Mouse (Mus musculus): ENCODE data around the gene Hyal3. TPM values are rescaled to one million over a fixed set of nuclear protein-coding genes. Genes with fewer than 3 reads are reported as not detected.
A peak's percentile ranks its signal among the peaks of the same experiment; 100 is the strongest.

Gene Hyal3
- polyA plus RNA-seq, 2 experiments: 1.2 to 1.4 TPM

DNA sequence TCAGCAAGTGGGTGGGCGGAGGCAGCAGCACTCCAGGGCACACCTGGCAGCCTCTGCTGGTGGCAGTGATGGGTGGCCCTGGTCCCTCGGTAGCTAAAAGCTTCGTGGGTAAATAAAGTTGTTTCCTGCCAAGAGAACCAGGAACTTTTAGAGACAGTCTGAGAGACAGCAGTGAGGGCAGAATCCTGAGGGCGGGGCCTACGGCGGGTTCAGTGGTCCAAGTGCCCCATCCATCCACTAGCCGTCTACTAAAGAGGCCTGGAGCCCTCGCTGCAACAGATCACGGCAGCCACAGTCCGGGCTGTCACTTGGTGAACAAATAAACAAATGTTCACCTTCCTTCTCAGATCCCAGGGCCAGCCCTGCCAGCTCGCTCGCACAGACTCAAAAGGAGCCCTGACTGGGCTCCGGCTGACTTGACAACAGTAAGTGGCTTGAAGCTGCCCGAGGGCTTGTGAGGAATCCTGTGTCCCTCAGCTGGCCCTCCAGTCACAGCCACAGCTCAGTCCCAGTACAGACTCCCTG, 49.3 kb downstream of the Hyal3 start:
- H3K27me3 ChIP-seq (ENCODE audit: control insufficient read depth, insufficient read depth, low read length): no peaks in the 10 kb centered on the region
- no peaks in the 10 kb centered on the region for H3K9me3 ChIP-seq (ENCODE audit: control insufficient read depth, low read length)
- peaks cover 19% of the 10 kb centered on the region for H3K36me3 ChIP-seq (ENCODE audit: control insufficient read depth, insufficient read depth, low read length)
- no peak for DNase-seq (ENCODE audit: low spot score)
- peak overlapping the region; percentile 15 for H3K4me3 ChIP-seq (replicated peaks; ENCODE audit: low read length)
- 18% methylated on average over 12 of the region's 14 CpGs for WGBS
- H3K4me1 ChIP-seq (ENCODE audit: control insufficient read depth, insufficient read depth, low read length): peaks cover 62% of the 10 kb centered on the region
- peak overlapping the region; percentile 74 for H3K27ac ChIP-seq (replicated peaks; ENCODE audit: low read depth, low read length)
- TF ChIP-seq POLR2A (IDR thresholded peaks at IDR 0.05; ENCODE audit: borderline replicate concordance, extremely low read depth, insufficient read depth, insufficient read length): no peak
- H3K4me2 ChIP-seq (replicated peaks; ENCODE audit: low read depth, low read length, severe bottlenecking): peak overlapping the region; percentile 35
- no peak for ATAC-seq (ENCODE audit: low FRiP score, low read depth)
- H3K9ac ChIP-seq (ENCODE audit: low read depth, low read length, severe bottlenecking): peak overlapping the region; percentile 36

DNA sequence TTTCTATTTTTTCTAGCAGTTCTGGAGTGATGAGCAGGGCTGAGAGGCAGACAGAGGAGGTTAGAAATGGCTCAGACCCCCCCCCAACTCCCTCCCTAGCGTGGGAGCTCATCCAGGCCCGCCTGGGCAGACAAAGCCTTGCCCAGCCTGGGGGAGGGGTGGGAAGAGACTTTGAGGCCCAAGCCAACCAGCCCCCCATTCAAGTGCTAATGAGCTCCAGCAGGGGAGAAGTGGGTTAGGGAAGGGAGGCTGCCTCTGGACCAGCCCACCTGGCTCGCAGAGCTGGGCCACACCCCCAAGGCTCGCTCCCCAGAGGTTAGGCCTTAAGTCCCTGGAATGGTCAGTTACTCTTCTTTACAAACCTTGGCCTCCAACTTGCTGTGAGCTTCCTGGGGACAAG, 50.0 kb downstream of the Hyal3 start:
- ATAC-seq (ENCODE audit: low FRiP score, low read depth) (no peak), DNase-seq (ENCODE audit: low spot score) (no peak)
- no peaks in the 10 kb centered on the region for H3K9me3 ChIP-seq (ENCODE audit: control insufficient read depth, low read length)
- H3K27me3 ChIP-seq (ENCODE audit: control insufficient read depth, insufficient read depth, low read length): no peaks in the 10 kb centered on the region
- peak overlapping the region; percentile 15; the same call in 1 of the 2 replicates for H3K4me3 ChIP-seq (replicated peaks; ENCODE audit: low read length)
- peaks cover 64% of the 10 kb centered on the region for H3K4me1 ChIP-seq (ENCODE audit: control insufficient read depth, insufficient read depth, low read length)
- H3K27ac ChIP-seq (replicated peaks; ENCODE audit: low read depth, low read length): peak overlapping the region; percentile 74
- WGBS: 11% methylated on average over 4 of the region's 4 CpGs
- TF ChIP-seq POLR2A (IDR thresholded peaks at IDR 0.05; ENCODE audit: borderline replicate concordance, extremely low read depth, insufficient read depth, insufficient read length): no peak
- peak overlapping the region; percentile 36 for H3K9ac ChIP-seq (ENCODE audit: low read depth, low read length, severe bottlenecking)
- peaks cover 14% of the 10 kb centered on the region for H3K36me3 ChIP-seq (ENCODE audit: control insufficient read depth, insufficient read depth, low read length)
- H3K4me2 ChIP-seq (replicated peaks; ENCODE audit: low read depth, low read length, severe bottlenecking): peak overlapping the region; percentile 35

DNA sequence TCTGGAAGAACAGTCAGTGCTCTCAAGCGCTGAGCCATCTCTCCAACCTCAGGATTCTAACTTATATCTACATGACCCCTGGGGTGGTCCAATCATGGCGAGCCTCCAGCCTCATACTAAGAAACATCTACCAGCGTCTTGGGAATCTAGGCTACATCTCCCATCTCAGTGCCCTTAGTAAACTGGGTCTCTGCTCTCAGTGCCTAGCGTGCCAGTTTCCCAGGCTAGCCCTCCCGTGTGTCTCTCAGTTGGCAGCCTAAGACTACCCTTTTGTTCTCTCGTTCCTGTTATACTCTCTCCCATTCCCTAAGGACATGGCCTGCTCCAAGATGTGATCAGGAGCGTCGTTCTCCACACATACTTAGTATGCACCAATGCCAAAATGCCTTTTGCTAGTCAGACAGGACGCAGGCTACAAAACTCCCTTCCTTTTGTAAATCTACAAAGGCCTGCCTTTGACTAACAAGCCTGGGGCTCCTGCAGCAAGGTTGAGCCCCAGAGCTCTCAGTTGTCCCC, 50.8 kb downstream of the Hyal3 start:
- no peak for TF ChIP-seq POLR2A (IDR thresholded peaks at IDR 0.05; ENCODE audit: borderline replicate concordance, extremely low read depth, insufficient read depth, insufficient read length)
- peak overlapping the region; percentile 74 for H3K27ac ChIP-seq (replicated peaks; ENCODE audit: low read depth, low read length)
- no peak for DNase-seq (ENCODE audit: low spot score)

DNA sequence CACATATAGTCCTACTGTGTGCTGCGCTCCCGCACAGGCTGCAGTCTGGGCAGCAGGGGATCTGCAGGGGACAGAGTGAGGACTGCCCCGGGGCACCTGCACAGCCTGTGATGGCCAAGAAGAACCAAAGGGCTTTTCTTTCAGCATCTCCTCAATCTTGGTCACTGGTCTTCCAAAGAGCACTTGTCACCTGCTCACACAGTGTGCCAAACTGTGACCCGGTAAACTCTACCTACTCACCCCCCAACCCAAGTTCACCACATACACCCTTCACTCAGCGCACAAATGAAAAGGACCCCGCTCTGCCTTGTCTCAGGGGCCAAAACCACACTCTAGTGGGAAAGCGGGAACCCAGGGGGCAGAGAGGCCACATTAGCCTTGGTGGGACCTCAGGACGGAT, 51.2 kb downstream of the Hyal3 start:
- H3K27ac ChIP-seq (replicated peaks; ENCODE audit: low read depth, low read length): peak overlapping the region; percentile 87; the same call in 1 of the 2 replicates
- no peak for ATAC-seq (ENCODE audit: low FRiP score, low read depth)
- no peak overlapping the region; the same call in 1 of the 2 replicates for H3K9ac ChIP-seq (ENCODE audit: low read depth, low read length, severe bottlenecking)
- peaks cover 9% of the 10 kb centered on the region for H3K36me3 ChIP-seq (ENCODE audit: control insufficient read depth, insufficient read depth, low read length)
- DNase-seq (ENCODE audit: low spot score): no peak
- H3K27me3 ChIP-seq (ENCODE audit: control insufficient read depth, insufficient read depth, low read length): no peaks in the 10 kb centered on the region
- no peak overlapping the region for H3K4me2 ChIP-seq (replicated peaks; ENCODE audit: low read depth, low read length, severe bottlenecking)
- peaks cover 60% of the 10 kb centered on the region for H3K4me1 ChIP-seq (ENCODE audit: control insufficient read depth, insufficient read depth, low read length)
- WGBS: 91% methylated on average over 8 of the region's 8 CpGs
- H3K9me3 ChIP-seq (ENCODE audit: control insufficient read depth, low read length): no peaks in the 10 kb centered on the region
- H3K4me3 ChIP-seq (replicated peaks; ENCODE audit: low read length): peak overlapping the region; percentile 70; the same call in 1 of the 2 replicates
- TF ChIP-seq POLR2A (IDR thresholded peaks at IDR 0.05; ENCODE audit: borderline replicate concordance, extremely low read depth, insufficient read depth, insufficient read length): no peak

More for the DNA sequence above, 50.8 kb downstream of the Hyal3 start:
- no peak overlapping the region for H3K4me2 ChIP-seq (replicated peaks; ENCODE audit: low read depth, low read length, severe bottlenecking)
- H3K36me3 ChIP-seq (ENCODE audit: control insufficient read depth, insufficient read depth, low read length): peaks cover 9% of the 10 kb centered on the region
- peaks cover 65% of the 10 kb centered on the region for H3K4me1 ChIP-seq (ENCODE audit: control insufficient read depth, insufficient read depth, low read length)
- H3K9me3 ChIP-seq (ENCODE audit: control insufficient read depth, low read length): no peaks in the 10 kb centered on the region
- H3K9ac ChIP-seq (ENCODE audit: low read depth, low read length, severe bottlenecking): no peak overlapping the region; the same call in 1 of the 2 replicates
- ATAC-seq (ENCODE audit: low FRiP score, low read depth): no peak
- no peaks in the 10 kb centered on the region for H3K27me3 ChIP-seq (ENCODE audit: control insufficient read depth, insufficient read depth, low read length)
- no peak overlapping the region for H3K4me3 ChIP-seq (replicated peaks; ENCODE audit: low read length)
- WGBS: 65% methylated on average over 9 of the region's 9 CpGs

DNA sequence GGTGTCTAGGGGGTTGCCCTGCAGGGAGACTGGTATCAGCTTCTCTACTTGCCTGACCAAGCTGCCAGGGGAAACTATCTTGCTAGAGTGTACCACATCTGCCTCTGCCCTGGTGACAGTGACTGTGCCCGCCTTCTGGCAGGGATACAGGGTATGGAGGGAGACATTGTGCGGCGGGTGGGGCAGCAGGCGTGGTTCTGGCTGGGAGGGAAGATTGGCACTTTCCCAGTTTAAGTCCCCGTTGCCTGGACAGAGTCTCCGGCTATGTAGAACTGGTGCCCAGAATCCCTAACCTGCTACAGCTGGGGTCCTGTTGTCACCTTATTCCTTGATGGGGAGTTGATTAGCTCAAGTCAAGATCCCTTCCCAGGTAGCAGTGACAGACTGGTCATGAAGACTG, 51.9 kb downstream of the Hyal3 start:
- Histone ChIP-seq H3K27ac (replicated peaks; ENCODE audit: low read depth, low read length) (peak overlapping the region; percentile 87), H3K4me2 (replicated peaks; ENCODE audit: low read depth, low read length, severe bottlenecking) (peak overlapping the region; percentile 99), H3K4me3 (replicated peaks; ENCODE audit: low read length) (peak overlapping the region; percentile 70), H3K9me3 (ENCODE audit: control insufficient read depth, low read length) (no peaks in the 10 kb centered on the region), H3K27me3 (ENCODE audit: control insufficient read depth, insufficient read depth, low read length) (no peaks in the 10 kb centered on the region), H3K36me3 (ENCODE audit: control insufficient read depth, insufficient read depth, low read length) (peaks cover 9% of the 10 kb centered on the region), H3K9ac (ENCODE audit: low read depth, low read length, severe bottlenecking) (peak overlapping the region; percentile 89), H3K4me1 (ENCODE audit: control insufficient read depth, insufficient read depth, low read length) (peaks cover 59% of the 10 kb centered on the region)
- TF ChIP-seq POLR2A (IDR thresholded peaks at IDR 0.05; ENCODE audit: borderline replicate concordance, extremely low read depth, insufficient read depth, insufficient read length): no peak
- ATAC-seq (ENCODE audit: low FRiP score, low read depth) (no peak), DNase-seq (ENCODE audit: low spot score) (no peak)
- WGBS: 76% methylated on average over 6 of the region's 6 CpGs

All from limb, embryonic 14.5 days (tissue).